Mouse (Mus musculus): ENCODE results near the gene Pi16. TPM values are rescaled to one million over a fixed set of nuclear protein-coding genes. Genes with fewer than 3 reads are reported as not detected.

Pi16 gene
- total RNA-seq, 1 experiment: 0.71 TPM

DNA sequence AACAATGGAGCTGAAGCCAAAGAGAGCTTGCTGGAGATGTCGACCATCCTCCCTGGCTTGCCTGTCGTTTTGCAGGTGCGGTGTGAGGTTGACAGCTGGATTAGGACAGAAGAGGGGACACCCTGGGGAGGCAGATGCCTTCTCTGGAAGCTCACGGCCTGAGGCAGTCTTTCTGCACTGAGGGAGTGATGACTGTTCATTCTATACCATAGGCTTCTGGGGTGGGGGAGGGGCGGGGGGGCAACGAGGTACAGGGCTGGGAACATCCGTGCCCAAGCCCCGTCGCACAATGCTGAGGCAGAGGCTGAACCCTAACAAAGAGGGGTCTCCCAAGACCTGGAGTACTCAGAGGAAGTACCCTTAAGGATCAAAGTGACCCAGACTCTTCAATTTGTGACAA lies 39.4 kb downstream of the Pi16 start:
- DNase-seq (ENCODE audit: low read depth, low spot score): no peak
- H3K27ac ChIP-seq (ENCODE audit: insufficient read depth, low read depth, low read length, poor library complexity, severe bottlenecking): no peak overlapping the region
- no peaks in the 10 kb centered on the region for H3K9me3 ChIP-seq (ENCODE audit: control insufficient read depth, insufficient read depth, low read depth, low read length)
- TF ChIP-seq ZNF384 (IDR thresholded peaks at IDR 0.05; ENCODE audit: low read depth, low read length) (no peak), CHD2 (IDR thresholded peaks at IDR 0.05; ENCODE audit: low read depth, low read length) (no peak), MAFK (IDR thresholded peaks at IDR 0.05; ENCODE audit: insufficient read depth, low read depth, low read length) (no peak)
- H3K4me3 ChIP-seq (ENCODE audit: insufficient read depth in 1 of 2, low read depth in 1 of 2, low read length in 2 of 2, poor library complexity in 1 of 2, severe bottlenecking in 1 of 2): peak overlapping the region; percentile 47 to 66
- no peak overlapping the region; the same call in 1 of the 2 replicates for H3K9ac ChIP-seq (ENCODE audit: insufficient read depth, low read depth, low read length, poor library complexity, severe bottlenecking)
- H3K36me3 ChIP-seq (ENCODE audit: control insufficient read depth, insufficient read depth, low read length, poor library complexity, severe bottlenecking): no peaks in the 10 kb centered on the region
- in situ Hi-C loops (cut with MboI; ENCODE audit: low sequenced_read_pairs in 2 of 2, unreplicated experiment in 2 of 2): no loop called here
- peaks cover 2 to 11% of the 10 kb centered on the region in 2 experiments; a peak in 1 of 4 replicates for H3K4me1 ChIP-seq (ENCODE audit: control insufficient read depth in 2 of 2, insufficient read depth in 2 of 2, low read length in 2 of 2, poor library complexity in 1 of 2)

DNA sequence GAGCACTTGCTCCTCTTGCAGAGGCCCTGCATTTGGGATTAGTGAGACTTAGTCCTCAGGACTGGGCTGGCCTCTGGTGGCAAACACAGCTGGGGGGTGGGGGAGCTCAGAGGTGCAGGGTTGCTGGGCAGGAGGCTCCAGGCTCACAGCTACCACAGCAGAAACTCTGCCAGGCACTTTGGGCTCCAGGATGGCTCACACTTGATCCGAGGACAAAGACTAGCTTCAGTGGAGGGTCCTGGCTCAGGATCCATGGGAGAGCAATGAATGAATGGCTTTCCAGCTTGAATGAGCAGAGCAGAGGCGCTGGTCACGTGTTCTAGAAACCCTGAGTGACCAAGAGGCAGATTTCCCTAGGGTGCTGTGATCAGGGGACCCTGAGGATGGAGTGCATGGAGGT lies 41.4 kb downstream of the Pi16 start:
- Histone ChIP-seq H3K9ac (ENCODE audit: insufficient read depth, low read depth, low read length, poor library complexity, severe bottlenecking) (no peak overlapping the region), H3K36me3 (ENCODE audit: control insufficient read depth, insufficient read depth, low read length, poor library complexity, severe bottlenecking) (no peaks in the 10 kb centered on the region), H3K4me3 (ENCODE audit: insufficient read depth in 1 of 2, low read depth in 1 of 2, low read length in 2 of 2, poor library complexity in 1 of 2, severe bottlenecking in 1 of 2) (no peak overlapping the region), H3K9me3 (ENCODE audit: control insufficient read depth, insufficient read depth, low read depth, low read length) (no peaks in the 10 kb centered on the region), H3K4me1 (ENCODE audit: control insufficient read depth in 2 of 2, insufficient read depth in 2 of 2, low read length in 2 of 2, poor library complexity in 1 of 2) (peaks cover 2 to 12% of the 10 kb centered on the region in 2 experiments; a peak in 1 of 4 replicates), H3K27ac (ENCODE audit: insufficient read depth, low read depth, low read length, poor library complexity, severe bottlenecking) (no peak overlapping the region)
- TF ChIP-seq CHD2 (IDR thresholded peaks at IDR 0.05; ENCODE audit: low read depth, low read length) (no peak), MAFK (IDR thresholded peaks at IDR 0.05; ENCODE audit: insufficient read depth, low read depth, low read length) (no peak), ZNF384 (IDR thresholded peaks at IDR 0.05; ENCODE audit: low read depth, low read length) (no peak), ZC3H11A (IDR thresholded peaks at IDR 0.05; ENCODE audit: borderline replicate concordance, low read depth, low read length) (no peak), HCFC1 (IDR thresholded peaks at IDR 0.05; ENCODE audit: borderline replicate concordance, insufficient read depth, low read length) (no peak)
- in situ Hi-C loops (cut with MboI; ENCODE audit: low sequenced_read_pairs in 2 of 2, unreplicated experiment in 2 of 2): no loop called here
- no peak for DNase-seq (ENCODE audit: low read depth, low spot score)

DNA sequence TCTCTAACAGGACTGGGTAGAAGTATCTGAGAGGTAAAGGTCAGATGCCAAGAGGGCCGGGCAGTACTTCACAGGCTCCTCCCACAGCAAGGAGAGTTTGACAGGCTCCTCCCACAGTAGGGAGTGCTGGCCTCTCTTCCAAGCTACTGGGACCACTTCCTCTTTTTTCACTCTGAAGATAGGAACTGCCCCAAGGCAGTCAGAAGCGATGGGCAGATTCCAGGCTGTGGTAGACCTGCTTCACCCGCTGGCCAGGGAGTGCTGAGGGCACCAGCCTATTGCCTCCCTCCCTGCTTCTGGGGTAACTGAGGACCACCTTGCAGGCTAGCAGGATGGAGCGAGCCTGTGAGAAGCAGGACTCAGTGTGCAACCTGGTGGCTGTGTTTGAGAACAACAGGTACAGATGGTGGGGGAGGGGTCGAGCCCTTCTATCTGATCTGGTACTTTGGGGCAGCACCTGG lies 43.3 kb downstream of the Pi16 start, which contains the start of gene Fgd2:
Gene Fgd2, plus strand, starts transcription at position 154 of the 461 bp plus-strand sequence.
- Histone ChIP-seq H3K4me1 (ENCODE audit: control insufficient read depth in 2 of 2, insufficient read depth in 2 of 2, low read length in 2 of 2, poor library complexity in 1 of 2) (peaks cover 0 to 11% of the 10 kb centered on the region in 2 experiments; a peak in 1 of 4 replicates), H3K9ac (ENCODE audit: insufficient read depth, low read depth, low read length, poor library complexity, severe bottlenecking) (no peak within 1 kb of the TSS), H3K9me3 (ENCODE audit: control insufficient read depth, insufficient read depth, low read depth, low read length) (no peaks in the 10 kb centered on the region), H3K36me3 (ENCODE audit: control insufficient read depth, insufficient read depth, low read length, poor library complexity, severe bottlenecking) (no peaks in the 10 kb centered on the region), H3K27ac (ENCODE audit: insufficient read depth, low read depth, low read length, poor library complexity, severe bottlenecking) (no peak within 1 kb of the TSS), H3K4me3 (ENCODE audit: insufficient read depth in 1 of 2, low read depth in 1 of 2, low read length in 2 of 2, poor library complexity in 1 of 2, severe bottlenecking in 1 of 2) (0 out of 4 replicates have a peak within 1 kb of the TSS, but pooled peaks of 1 of the 2 experiments have one; percentile 15)
- TF ChIP-seq HCFC1 (IDR thresholded peaks at IDR 0.05; ENCODE audit: borderline replicate concordance, insufficient read depth, low read length) (no peak), ZC3H11A (IDR thresholded peaks at IDR 0.05; ENCODE audit: borderline replicate concordance, low read depth, low read length) (no peak), MAFK (IDR thresholded peaks at IDR 0.05; ENCODE audit: insufficient read depth, low read depth, low read length) (no peak), ZNF384 (IDR thresholded peaks at IDR 0.05; ENCODE audit: low read depth, low read length) (no peak), CHD2 (IDR thresholded peaks at IDR 0.05; ENCODE audit: low read depth, low read length) (no peak)
- no peak for DNase-seq (ENCODE audit: low read depth, low spot score)
- in situ Hi-C loops (cut with MboI; ENCODE audit: low sequenced_read_pairs in 2 of 2, unreplicated experiment in 2 of 2): no loop called here

DNA sequence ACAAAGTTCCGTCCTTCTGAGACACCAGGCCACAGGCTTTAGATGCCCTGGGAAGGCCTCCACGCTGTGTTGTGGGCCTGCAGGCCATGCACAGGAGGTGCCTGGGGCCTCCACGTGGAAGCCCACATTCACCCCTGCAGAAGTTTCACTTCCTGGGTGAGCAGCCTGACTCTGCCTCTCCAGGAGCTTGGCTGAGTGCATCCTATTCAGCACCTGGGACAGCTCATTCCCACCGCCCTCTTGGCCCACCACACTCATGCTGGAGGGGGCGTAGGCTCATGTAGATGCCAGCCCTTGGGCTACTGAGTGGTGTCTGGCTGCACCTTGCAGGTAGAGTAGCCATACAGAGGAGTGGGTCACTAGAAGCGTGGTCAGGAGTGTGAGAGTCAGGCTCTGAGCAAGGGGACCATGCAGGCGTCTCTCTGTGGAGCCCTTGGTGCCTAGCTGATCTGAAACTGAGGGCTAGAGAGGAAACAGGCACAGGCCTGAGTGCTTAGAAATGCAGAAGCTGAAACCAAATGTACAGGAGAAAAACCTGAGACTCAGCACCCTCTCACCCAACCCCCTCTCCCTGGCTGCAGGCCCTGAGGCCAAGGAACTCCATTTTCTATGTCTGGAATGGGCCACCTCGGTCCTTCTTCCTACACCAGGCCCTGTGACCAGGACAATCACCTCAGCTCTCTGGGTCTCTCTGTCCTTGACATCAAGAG lies 44.7 kb downstream of the Pi16 start:
- Histone ChIP-seq H3K9ac (ENCODE audit: insufficient read depth, low read depth, low read length, poor library complexity, severe bottlenecking) (no peak overlapping the region), H3K4me1 (ENCODE audit: control insufficient read depth in 2 of 2, insufficient read depth in 2 of 2, low read length in 2 of 2, poor library complexity in 1 of 2) (peaks cover 0 to 8% of the 10 kb centered on the region in 2 experiments; a peak in 1 of 4 replicates), H3K9me3 (ENCODE audit: control insufficient read depth, insufficient read depth, low read depth, low read length) (no peaks in the 10 kb centered on the region), H3K4me3 (ENCODE audit: insufficient read depth in 1 of 2, low read depth in 1 of 2, low read length in 2 of 2, poor library complexity in 1 of 2, severe bottlenecking in 1 of 2) (no peak overlapping the region), H3K36me3 (ENCODE audit: control insufficient read depth, insufficient read depth, low read length, poor library complexity, severe bottlenecking) (no peaks in the 10 kb centered on the region), H3K27ac (ENCODE audit: insufficient read depth, low read depth, low read length, poor library complexity, severe bottlenecking) (no peak overlapping the region)
- no peak for DNase-seq (ENCODE audit: low read depth, low spot score)
- TF ChIP-seq MAFK (IDR thresholded peaks at IDR 0.05; ENCODE audit: insufficient read depth, low read depth, low read length) (no peak), HCFC1 (IDR thresholded peaks at IDR 0.05; ENCODE audit: borderline replicate concordance, insufficient read depth, low read length) (no peak), ZNF384 (IDR thresholded peaks at IDR 0.05; ENCODE audit: low read depth, low read length) (no peak), CHD2 (IDR thresholded peaks at IDR 0.05; ENCODE audit: low read depth, low read length) (no peak), ZC3H11A (IDR thresholded peaks at IDR 0.05; ENCODE audit: borderline replicate concordance, low read depth, low read length) (no peak)
- in situ Hi-C loops (cut with MboI; ENCODE audit: low sequenced_read_pairs in 2 of 2, unreplicated experiment in 2 of 2): no loop called here
